Mouse (Mus musculus): ENCODE measurements around the gene Gm2001.
"Not testable (repeated sequence)": the region's sequence is repeated elsewhere in the genome, so short reads cannot be mapped to it uniquely, and the experiment has no call there.

GRCm38 (mm10) chr12:87795212-87795611, 46.9 kb downstream of the Gm2001 start, which contains the start of gene Gm21936:
- TF ChIP-seq CTCF (IDR thresholded peaks at IDR 0.05; ENCODE audit: control insufficient read depth, insufficient read depth, low read length); POLR2A (IDR thresholded peaks at IDR 0.05; ENCODE audit: borderline replicate concordance, control insufficient read depth, low read depth, low read length): not testable (repeated sequence)
